9 mouse cellular contexts compared by ENCODE assay signal in the genomic region with DNA sequence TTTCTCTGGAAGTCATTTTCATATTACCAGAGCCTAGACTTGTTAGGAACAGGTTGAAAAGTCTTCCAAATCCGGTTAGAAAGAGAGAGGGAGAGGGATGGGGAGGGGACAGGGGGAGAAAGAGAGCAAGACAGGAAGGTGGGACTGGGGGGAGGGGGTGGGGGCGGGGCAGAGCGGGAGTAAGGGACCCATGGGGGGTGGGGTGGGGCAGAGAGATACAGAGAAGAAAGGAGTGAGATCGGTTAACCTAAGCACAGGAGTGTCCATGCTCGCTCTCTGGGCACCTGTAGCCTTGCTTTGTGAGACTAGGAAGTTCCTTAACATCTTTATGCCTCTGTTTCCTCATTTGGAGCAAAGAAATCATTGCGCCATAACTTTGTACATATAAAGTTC. TPM values are rescaled to one million over a fixed set of nuclear protein-coding genes. Genes with fewer than 3 reads are reported as not detected.
DNase-seq lines count a peak whose midpoint lies in the region; ATAC-seq lines count a peak whose summit lies in the region.
"Had no signal": no experiment of that assay in that cellular context is flagged by ENCODE, and none has a peak within 500 bp of the region (broad histone marks: within the 10 kb centered on the region; RNA-seq: fewer than 3 reads in every experiment).

No protein-coding gene starts in this region.

- H3K4me2 ChIP-seq in heart, embryonic 11.5 days = peak overlapping the region; percentile 58
- peak overlapping the region; percentile 44 for H3K4me2 ChIP-seq in midbrain, embryonic 12.5 days (replicated peaks)
- H3K4me2 ChIP-seq in midbrain, embryonic 11.5 days = no peak overlapping the region
- H3K4me2 ChIP-seq in limb, embryonic 11.5 days (ENCODE audit: low read depth, severe bottlenecking) = peak overlapping the region; percentile 40

- H3K4me1 ChIP-seq in heart, embryonic 11.5 days (ENCODE audit: control insufficient read depth, insufficient read depth, low read length) = no peaks in the 10 kb centered on the region
- peaks cover 8% of the 10 kb centered on the region for H3K4me1 ChIP-seq in midbrain, embryonic 12.5 days
- H3K4me1 ChIP-seq in midbrain, embryonic 11.5 days (ENCODE audit: control insufficient read depth, insufficient read depth, low read length) = peaks cover 5% of the 10 kb centered on the region; the same call in 1 of the 2 replicates
- no peaks in the 10 kb centered on the region for H3K4me1 ChIP-seq in limb, embryonic 11.5 days (ENCODE audit: control insufficient read depth, insufficient read depth, low read length)

- H3K4me3 ChIP-seq in heart, embryonic 11.5 days (ENCODE audit: low read depth, low read length) = peak overlapping the region; percentile 20
- no peak overlapping the region for H3K4me3 ChIP-seq in midbrain, embryonic 12.5 days
- no peak overlapping the region for H3K4me3 ChIP-seq in midbrain, embryonic 11.5 days (ENCODE audit: low read depth, low read length)
- no peak overlapping the region for H3K4me3 ChIP-seq in limb, embryonic 11.5 days (ENCODE audit: low read depth, low read length)

- WGBS in heart, embryonic 11.5 days (ENCODE audit: insufficient replicate concordance) = 19% methylated on average over 6 of the region's 6 CpGs
- 25% methylated on average over 5 of the region's 6 CpGs for WGBS in midbrain, embryonic 12.5 days
- WGBS in midbrain, embryonic 11.5 days = 18% methylated on average over 6 of the region's 6 CpGs
- 22% methylated on average over 6 of the region's 6 CpGs for WGBS in limb, embryonic 11.5 days

- no peaks in the 10 kb centered on the region for H3K36me3 ChIP-seq in heart, embryonic 11.5 days (ENCODE audit: control insufficient read depth, insufficient read depth, low read length)
- no peaks in the 10 kb centered on the region for H3K36me3 ChIP-seq in midbrain, embryonic 12.5 days
- H3K36me3 ChIP-seq in midbrain, embryonic 11.5 days (ENCODE audit: control insufficient read depth, insufficient read depth, low read length) = no peaks in the 10 kb centered on the region
- no peaks in the 10 kb centered on the region for H3K36me3 ChIP-seq in limb, embryonic 11.5 days (ENCODE audit: control insufficient read depth, insufficient read depth, low read length)

- DNase-seq in heart, postnatal 36 days = no peak
- no peak for DNase-seq in midbrain, embryonic 11.5 days (ENCODE audit: low spot score, missing footprints)
- DNase-seq in limb, embryonic 11.5 days (ENCODE audit: low spot score) = peak; percentile 15
- DNase-seq in B cell, adult 2 months = no peak
- DNase-seq in right cerebral cortex, postnatal 14 days = no peak
- no peak for DNase-seq in cerebellum, adult 8-10 months
- DNase-seq: layer of hippocampus, postnatal 36 days had no signal

- H3K9ac ChIP-seq in heart, embryonic 11.5 days (ENCODE audit: low read depth, low read length) = 0 out of 2 replicates have a peak overlapping the region, but pooled peaks have one; percentile 11
- no peak overlapping the region for H3K9ac ChIP-seq in midbrain, embryonic 12.5 days (replicated peaks)
- no peak overlapping the region for H3K9ac ChIP-seq in midbrain, embryonic 11.5 days (ENCODE audit: low read length)
- H3K9ac ChIP-seq in limb, embryonic 11.5 days (ENCODE audit: low read length) = no peak overlapping the region

- H3K27me3 ChIP-seq in heart, embryonic 11.5 days (ENCODE audit: control insufficient read depth, insufficient read depth, low read length) = no peaks in the 10 kb centered on the region
- 0 out of 2 replicates have a peak, but pooled peaks cover 11% of the 10 kb centered on the region for H3K27me3 ChIP-seq in midbrain, embryonic 12.5 days
- H3K27me3 ChIP-seq in midbrain, embryonic 11.5 days (ENCODE audit: control insufficient read depth, insufficient read depth, low read length) = no peaks in the 10 kb centered on the region
- H3K27me3 ChIP-seq in limb, embryonic 11.5 days (ENCODE audit: control insufficient read depth, insufficient read depth, low read length) = no peaks in the 10 kb centered on the region

- intact Hi-C loops in heart, postnatal 36 days (cut with DNase I) = no loop called here

- no peak for ATAC-seq in heart, embryonic 11.5 days (replicated peaks; ENCODE audit: insufficient number of reproducible peaks, low FRiP score, low TSS enrichment)
- ATAC-seq in midbrain, embryonic 12.5 days (ENCODE audit: low FRiP score, low read depth) = no peak
- ATAC-seq in midbrain, embryonic 11.5 days (ENCODE audit: low FRiP score) = no peak
- no peak for ATAC-seq in limb, embryonic 11.5 days (ENCODE audit: insufficient number of reproducible peaks, low FRiP score, low TSS enrichment, low read depth)

- H3K9me3 ChIP-seq in heart, embryonic 11.5 days (replicated peaks; ENCODE audit: control insufficient read depth, low read length) = no peaks in the 10 kb centered on the region
- H3K9me3 ChIP-seq in midbrain, embryonic 12.5 days = no peaks in the 10 kb centered on the region
- no peaks in the 10 kb centered on the region for H3K9me3 ChIP-seq in midbrain, embryonic 11.5 days (ENCODE audit: control insufficient read depth, low read length)
- H3K9me3 ChIP-seq in limb, embryonic 11.5 days (ENCODE audit: control insufficient read depth, low read length) = no peaks in the 10 kb centered on the region

- H3K27ac ChIP-seq in heart, embryonic 11.5 days (ENCODE audit: low read depth, low read length) = no peak overlapping the region
- H3K27ac ChIP-seq in midbrain, embryonic 12.5 days (replicated peaks) = no peak overlapping the region
- H3K27ac ChIP-seq in midbrain, embryonic 11.5 days (ENCODE audit: low read depth, low read length) = no peak overlapping the region
- H3K27ac ChIP-seq in limb, embryonic 11.5 days (replicated peaks; ENCODE audit: low read depth, low read length) = no peak overlapping the region

RNA-seq across cellular contexts. Expression of gene Foxo1, which starts 56.8 kb away (rescaled TPM):
- 7.1 and 7.8 TPM in 2 replicates for polyA plus RNA-seq in heart, embryonic 11.5 days (2014; fragmentation: Nextera tagmentation; extraction: Ambion mirVana)
- 10 to 100 TPM; 13.9 to 15.4 TPM for total RNA-seq in heart, postnatal 36 days (2021)
- polyA plus RNA-seq in midbrain, embryonic 12.5 days (2016; fragmentation: Nextera tagmentation; extraction: Ambion mirVana) = 3.6 TPM in 2 replicates
- 2.7 and 3.0 TPM in 2 replicates for polyA plus RNA-seq in midbrain, embryonic 11.5 days (2014; fragmentation: Nextera tagmentation; extraction: Ambion mirVana)
- 5.9 and 6.3 TPM in 2 replicates for polyA plus RNA-seq in limb, embryonic 11.5 days (2014; fragmentation: Nextera tagmentation; extraction: Ambion mirVana)
